Mouse (Mus musculus): ENCODE data around the gene Rab3gap2. TPM values are rescaled to one million over a fixed set of nuclear protein-coding genes. Genes with fewer than 3 reads are reported as not detected.

Gene Rab3gap2
- 20.1 and 21.9 TPM in 2 replicates for polyA plus RNA-seq (2015; fragmentation: Nextera tagmentation; extraction: Ambion mirVana)

DNA sequence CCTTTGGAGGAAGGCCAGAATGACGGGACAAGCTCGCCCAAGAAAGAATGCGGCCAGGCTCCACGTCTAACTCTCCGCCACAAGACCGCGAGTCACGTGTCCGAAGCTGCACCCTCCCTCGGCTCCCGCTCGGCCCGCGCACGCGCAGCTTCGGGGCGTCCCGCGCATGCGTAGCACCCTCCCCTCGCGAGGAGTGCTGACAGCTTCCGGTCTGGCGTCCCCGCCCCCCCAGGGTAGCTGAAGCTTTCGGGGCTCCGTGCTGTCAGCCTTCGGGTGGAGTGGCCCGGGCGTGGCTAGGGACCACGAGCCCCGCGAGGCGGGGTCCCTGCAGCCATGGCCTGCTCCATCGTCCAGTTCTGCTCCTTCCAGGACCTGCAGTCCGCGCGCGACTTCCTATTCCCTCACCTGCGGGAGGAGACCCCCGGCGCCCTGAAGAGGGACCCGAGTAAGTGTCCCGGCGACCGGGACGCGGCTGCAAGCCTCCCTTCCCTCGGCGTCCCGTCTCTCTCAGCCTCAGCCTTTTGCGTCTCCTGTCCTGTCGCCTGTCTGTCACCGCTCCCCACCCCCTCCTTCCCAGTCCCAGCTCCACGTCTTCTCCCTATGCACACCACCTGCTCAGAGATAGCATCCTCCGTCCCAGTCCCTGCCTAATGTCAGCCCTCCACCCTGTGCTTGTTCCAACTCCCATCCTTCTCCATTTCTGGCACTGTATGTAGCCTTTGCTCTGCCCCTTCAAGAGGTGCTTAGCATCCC, at the start of gene Rab3gap2:
Rab3gap2 (plus strand) TSS at position 209 of the 753 bp plus-strand sequence.
- WGBS: under 1% methylated on average over 57 of the region's 57 CpGs
- H3K36me3 ChIP-seq: no peaks in the 10 kb centered on the region
- peak; percentile 96 for ATAC-seq (ENCODE audit: insufficient read depth, low FRiP score, low read depth)

DNA sequence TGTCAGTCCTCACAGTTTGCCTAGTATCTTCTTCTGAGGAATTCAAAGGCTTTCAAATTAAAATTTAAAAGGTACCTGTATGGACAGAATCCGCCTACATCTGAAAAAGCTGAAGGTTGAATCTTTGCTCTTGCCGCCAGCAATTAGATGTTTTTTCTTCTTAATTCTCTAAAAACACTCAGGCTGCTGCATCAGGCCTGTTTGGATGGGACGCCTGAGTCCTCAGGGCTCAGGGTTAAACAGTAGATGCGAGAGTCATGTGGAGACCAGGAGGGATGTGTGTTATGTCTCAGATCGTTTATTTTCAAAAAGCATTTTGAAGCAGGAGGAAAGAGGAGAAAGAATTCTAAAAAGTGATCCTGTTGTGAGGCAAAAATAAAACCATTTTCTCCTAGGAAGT, 30.3 kb upstream of the Rab3gap2 start:
- H3K4me1 ChIP-seq: no peaks in the 10 kb centered on the region
- H3K9ac ChIP-seq: no peak overlapping the region
- 86% methylated on average over 5 of the region's 5 CpGs for WGBS
- no peak overlapping the region for H3K4me3 ChIP-seq (replicated peaks)
- no peak overlapping the region for H3K27ac ChIP-seq
- H3K27me3 ChIP-seq (replicated peaks): no peaks in the 10 kb centered on the region
- no peaks in the 10 kb centered on the region for H3K36me3 ChIP-seq
- H3K9me3 ChIP-seq: no peaks in the 10 kb centered on the region
- H3K4me2 ChIP-seq: no peak overlapping the region
- ATAC-seq (ENCODE audit: insufficient read depth, low FRiP score, low read depth): no peak

More for the DNA sequence above, at the start of gene Rab3gap2:
- H3K27me3 ChIP-seq (replicated peaks): no peaks in the 10 kb centered on the region
- peaks cover 13% of the 10 kb centered on the region for H3K4me1 ChIP-seq
- H3K4me3 ChIP-seq (replicated peaks): peak within 1 kb of the TSS; percentile 97
- H3K27ac ChIP-seq: peak within 1 kb of the TSS; percentile 79
- H3K9ac ChIP-seq: peak within 1 kb of the TSS; percentile 97
- H3K9me3 ChIP-seq: no peaks in the 10 kb centered on the region
- H3K4me2 ChIP-seq: peak within 1 kb of the TSS; percentile 89

GRCm38 (mm10) chr1:185177860-185178259, 26.1 kb upstream of the Rab3gap2 start:
- 79% methylated on average over 6 of the region's 6 CpGs for WGBS
- Histone ChIP-seq H3K27me3 (replicated peaks) (no peaks in the 10 kb centered on the region), H3K9ac (no peak overlapping the region), H3K27ac (no peak overlapping the region), H3K4me2 (no peak overlapping the region), H3K4me3 (replicated peaks) (no peak overlapping the region), H3K9me3 (no peaks in the 10 kb centered on the region), H3K4me1 (no peaks in the 10 kb centered on the region), H3K36me3 (no peaks in the 10 kb centered on the region)
- ATAC-seq (ENCODE audit: insufficient read depth, low FRiP score, low read depth): no peak

- Histone ChIP-seq H3K36me3 (no peaks in the 10 kb centered on the region), H3K9ac (no peak overlapping the region), H3K4me1 (no peaks in the 10 kb centered on the region), H3K4me2 (no peak overlapping the region), H3K27me3 (replicated peaks) (no peaks in the 10 kb centered on the region), H3K27ac (no peak overlapping the region), H3K4me3 (replicated peaks) (no peak overlapping the region), H3K9me3 (no peaks in the 10 kb centered on the region)
- WGBS: 59% methylated on average over 9 of the region's 9 CpGs
- no peak for ATAC-seq (ENCODE audit: insufficient read depth, low FRiP score, low read depth)
Observed at GRCm38 (mm10) chr1:185183591-185184330, 20.2 kb upstream of the Rab3gap2 start.

DNA sequence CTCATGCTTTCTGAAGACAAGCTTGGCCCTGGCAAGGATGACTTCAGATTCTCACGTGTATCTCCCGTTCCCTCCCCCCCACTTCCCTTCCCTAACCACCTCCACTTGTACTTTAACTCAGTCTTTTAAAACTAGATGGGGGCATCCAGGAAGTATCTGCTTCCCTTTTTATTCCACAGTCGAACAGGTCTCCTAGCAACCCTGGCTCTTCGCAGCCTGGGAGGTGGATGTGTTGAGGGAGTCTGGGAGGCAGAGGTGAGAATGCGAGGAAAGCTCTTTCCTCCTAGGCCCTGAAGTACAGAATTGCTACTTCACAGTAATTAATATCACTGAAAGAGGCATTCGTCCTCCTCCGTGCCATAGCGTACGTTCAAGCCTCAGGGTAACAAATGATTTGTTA, 18.4 kb upstream of the Rab3gap2 start:
- Histone ChIP-seq H3K4me3 (replicated peaks) (no peak overlapping the region), H3K4me2 (no peak overlapping the region), H3K4me1 (no peaks in the 10 kb centered on the region), H3K9ac (no peak overlapping the region), H3K9me3 (no peaks in the 10 kb centered on the region), H3K36me3 (no peaks in the 10 kb centered on the region), H3K27ac (no peak overlapping the region), H3K27me3 (replicated peaks) (no peaks in the 10 kb centered on the region)
- no peak for ATAC-seq (ENCODE audit: insufficient read depth, low FRiP score, low read depth)
- WGBS: 52% methylated on average over 9 of the region's 9 CpGs

- 63% methylated on average over 13 of the region's 13 CpGs for WGBS
- Histone ChIP-seq H3K4me3 (replicated peaks) (no peak overlapping the region), H3K4me2 (no peak overlapping the region), H3K9ac (no peak overlapping the region), H3K36me3 (no peaks in the 10 kb centered on the region), H3K27ac (no peak overlapping the region), H3K27me3 (replicated peaks) (no peaks in the 10 kb centered on the region), H3K4me1 (no peaks in the 10 kb centered on the region), H3K9me3 (no peaks in the 10 kb centered on the region)
- no peak for ATAC-seq (ENCODE audit: insufficient read depth, low FRiP score, low read depth)
Observed at GRCm38 (mm10) chr1:185187135-185187785, 16.7 kb upstream of the Rab3gap2 start.

GRCm38 (mm10) chr1:185189901-185190300, 14.0 kb upstream of the Rab3gap2 start:
- Histone ChIP-seq H3K4me1 (peaks cover 2% of the 10 kb centered on the region; the same call in 1 of the 2 replicates), H3K4me2 (no peak overlapping the region), H3K9me3 (no peaks in the 10 kb centered on the region), H3K27ac (no peak overlapping the region), H3K27me3 (replicated peaks) (no peaks in the 10 kb centered on the region), H3K4me3 (replicated peaks) (no peak overlapping the region), H3K9ac (no peak overlapping the region), H3K36me3 (no peaks in the 10 kb centered on the region)
- WGBS: 84% methylated on average over 9 of the region's 9 CpGs
- ATAC-seq (ENCODE audit: insufficient read depth, low FRiP score, low read depth): no peak

DNA sequence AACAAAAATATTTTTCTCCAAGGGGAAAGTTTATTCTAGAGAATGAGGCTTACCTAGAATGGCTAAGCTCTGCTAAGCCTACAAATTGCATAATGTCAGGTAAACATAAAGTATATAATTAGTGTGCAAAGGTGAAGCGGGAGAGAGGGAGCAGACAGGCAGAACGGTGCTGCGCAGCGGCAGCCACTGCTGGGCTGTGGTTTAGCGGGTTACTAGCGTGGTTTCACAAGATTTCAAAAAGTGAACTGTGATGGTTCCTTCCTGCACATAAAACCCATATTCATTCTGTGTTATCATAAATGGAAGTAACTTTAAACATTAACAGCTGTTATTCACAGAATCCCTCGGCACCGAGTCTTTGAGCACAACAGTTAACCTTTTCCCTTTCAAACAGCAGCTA, 11.8 kb upstream of the Rab3gap2 start:
- Histone ChIP-seq H3K9me3 (no peaks in the 10 kb centered on the region), H3K9ac (no peak overlapping the region), H3K4me2 (no peak overlapping the region), H3K4me3 (replicated peaks) (no peak overlapping the region), H3K27me3 (replicated peaks) (no peaks in the 10 kb centered on the region), H3K4me1 (peaks cover 2% of the 10 kb centered on the region; the same call in 1 of the 2 replicates), H3K36me3 (no peaks in the 10 kb centered on the region), H3K27ac (no peak overlapping the region)
- ATAC-seq (ENCODE audit: insufficient read depth, low FRiP score, low read depth): no peak
- WGBS: 47% methylated on average over 8 of the region's 8 CpGs

- peaks cover 2% of the 10 kb centered on the region; the same call in 1 of the 2 replicates for H3K4me1 ChIP-seq
- WGBS: 11% methylated on average over 10 of the region's 10 CpGs
- ATAC-seq (ENCODE audit: insufficient read depth, low FRiP score, low read depth): no peak
- H3K27me3 ChIP-seq (replicated peaks): no peaks in the 10 kb centered on the region
- no peaks in the 10 kb centered on the region for H3K36me3 ChIP-seq
- H3K9ac ChIP-seq: no peak overlapping the region
- no peak overlapping the region for H3K4me3 ChIP-seq (replicated peaks)
- H3K4me2 ChIP-seq: peak overlapping the region; percentile 33; the same call in 1 of the 2 replicates
- no peaks in the 10 kb centered on the region for H3K9me3 ChIP-seq
- no peak overlapping the region for H3K27ac ChIP-seq
Observed at GRCm38 (mm10) chr1:185193509-185193908, 10.4 kb upstream of the Rab3gap2 start.

GRCm38 (mm10) chr1:185196323-185196722, 7.6 kb upstream of the Rab3gap2 start:
- Histone ChIP-seq H3K4me2 (no peak overlapping the region), H3K9me3 (no peaks in the 10 kb centered on the region), H3K27ac (no peak overlapping the region), H3K4me3 (replicated peaks) (no peak overlapping the region), H3K36me3 (no peaks in the 10 kb centered on the region), H3K4me1 (peaks cover 2% of the 10 kb centered on the region; the same call in 1 of the 2 replicates), H3K9ac (no peak overlapping the region), H3K27me3 (replicated peaks) (no peaks in the 10 kb centered on the region)
- ATAC-seq (ENCODE audit: insufficient read depth, low FRiP score, low read depth): no peak
- 67% methylated on average over 3 of the region's 3 CpGs for WGBS

- Histone ChIP-seq H3K9ac (no peak overlapping the region), H3K4me1 (peaks cover 13% of the 10 kb centered on the region), H3K4me2 (no peak overlapping the region), H3K27ac (no peak overlapping the region), H3K36me3 (no peaks in the 10 kb centered on the region), H3K27me3 (replicated peaks) (no peaks in the 10 kb centered on the region), H3K9me3 (no peaks in the 10 kb centered on the region), H3K4me3 (replicated peaks) (no peak overlapping the region)
- no peak for ATAC-seq (ENCODE audit: insufficient read depth, low FRiP score, low read depth)
- 67% methylated on average over 22 of the region's 22 CpGs for WGBS
Observed at GRCm38 (mm10) chr1:185200571-185201395, 3.1 kb upstream of the Rab3gap2 start.

Data from stomach, embryonic 15.5 days (tissue).